Mouse (Mus musculus): ENCODE data around the gene Catsperz. TPM values are rescaled to one million over a fixed set of nuclear protein-coding genes. Genes with fewer than 3 reads are reported as not detected.

Catsperz gene
- polyA plus RNA-seq, 1 experiment from 2014 or later, result not detected

DNA sequence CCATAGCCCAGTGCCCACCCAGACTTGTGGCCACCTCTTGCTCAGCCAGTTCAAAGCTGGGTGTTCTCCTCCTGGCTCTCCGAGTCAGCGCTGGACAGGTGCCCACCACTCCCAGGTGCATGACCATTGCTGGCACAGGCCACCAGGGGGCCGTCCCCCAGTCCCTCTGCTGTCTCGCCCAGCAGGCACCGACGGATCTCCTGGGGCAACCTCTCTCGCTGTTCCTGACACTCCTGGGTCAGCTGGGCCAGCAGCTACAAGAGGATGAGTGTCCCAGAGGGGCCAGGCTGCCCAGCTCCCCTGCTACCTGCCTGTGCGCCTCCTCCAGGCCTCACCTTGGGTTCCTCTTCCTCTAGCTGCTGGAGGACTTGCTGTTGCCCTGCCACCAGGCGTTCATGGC, 28.9 kb upstream of the Catsperz start:
- Histone ChIP-seq H3K4me3 (peak overlapping the region; percentile 0; the same call in 1 of the 2 replicates), H3K36me3 (peaks cover 49% of the 10 kb centered on the region), H3K9me3 (no peaks in the 10 kb centered on the region), H3K27ac (peak overlapping the region; percentile 25; the same call in 1 of the 2 replicates), H3K4me1 (replicated peaks) (peaks cover 39% of the 10 kb centered on the region), H3K27me3 (ENCODE audit: insufficient read depth, poor library complexity, severe bottlenecking) (no peaks in the 10 kb centered on the region)
- WGBS, result 65% methylated on average over 9 of the region's 9 CpGs
- no peak for DNase-seq (ENCODE audit: low spot score)

DNA sequence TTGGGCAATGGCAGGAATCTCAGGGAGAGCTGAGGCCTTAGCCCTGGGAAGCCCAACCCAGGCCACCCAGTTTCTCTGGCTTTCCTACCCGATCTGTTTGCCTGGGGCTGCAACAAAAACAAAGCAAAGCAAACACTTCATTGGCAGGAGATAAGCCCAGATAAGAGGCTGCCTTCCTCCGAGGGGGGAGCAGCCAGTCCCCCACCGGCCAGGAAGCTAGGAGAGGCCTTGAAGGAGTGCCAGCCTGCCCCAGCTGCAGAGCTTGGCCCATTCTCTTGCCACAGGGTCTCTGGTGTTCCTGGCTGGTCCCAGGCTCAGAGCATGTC, 27.5 kb upstream of the Catsperz start:
- no peak for DNase-seq (ENCODE audit: low spot score)
- H3K4me3 ChIP-seq, result peak overlapping the region; percentile 65
- H3K9me3 ChIP-seq, result no peaks in the 10 kb centered on the region
- peaks cover 43% of the 10 kb centered on the region for H3K36me3 ChIP-seq
- H3K27me3 ChIP-seq (ENCODE audit: insufficient read depth, poor library complexity, severe bottlenecking), result no peaks in the 10 kb centered on the region
- WGBS, result 22% methylated on average over 3 of the region's 3 CpGs
- peak overlapping the region; percentile 97 for H3K27ac ChIP-seq
- peaks cover 39% of the 10 kb centered on the region for H3K4me1 ChIP-seq (replicated peaks)

DNA sequence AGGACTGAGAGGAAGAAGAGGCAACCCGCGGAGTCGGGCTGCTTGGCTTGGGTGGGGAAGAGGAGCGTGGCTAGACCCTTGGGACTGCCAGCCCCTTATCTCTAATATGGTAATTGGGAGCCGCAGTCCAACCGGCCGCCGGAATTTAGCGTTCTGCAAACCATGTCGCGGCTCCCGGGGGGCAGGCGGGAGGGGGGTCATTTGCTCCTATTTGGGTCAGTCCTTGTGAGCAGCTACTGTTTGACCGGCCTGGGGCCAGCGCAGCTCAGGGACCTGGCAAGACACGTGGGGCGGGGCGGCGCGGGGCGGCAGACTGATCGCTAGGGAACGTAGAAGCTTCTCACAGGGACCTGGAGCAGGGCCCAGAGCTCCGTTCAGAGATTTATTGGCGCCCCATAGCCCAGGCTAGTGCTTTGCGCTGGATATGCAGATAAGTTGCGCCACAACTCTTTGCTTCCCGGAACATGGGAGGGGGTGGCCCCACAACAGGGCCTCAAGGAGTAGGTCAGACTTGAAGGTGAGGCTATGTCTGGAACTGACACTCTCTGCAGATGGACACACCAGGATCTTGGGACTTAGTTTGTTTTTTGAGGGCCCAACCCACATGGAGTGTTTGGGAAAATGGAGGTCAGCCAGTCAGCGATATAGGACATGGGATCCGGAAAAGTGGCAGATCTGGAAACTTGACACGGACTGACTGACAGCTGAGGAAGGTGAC, 27.0 kb upstream of the Catsperz start:
- H3K36me3 ChIP-seq, result peaks cover 37% of the 10 kb centered on the region

DNA sequence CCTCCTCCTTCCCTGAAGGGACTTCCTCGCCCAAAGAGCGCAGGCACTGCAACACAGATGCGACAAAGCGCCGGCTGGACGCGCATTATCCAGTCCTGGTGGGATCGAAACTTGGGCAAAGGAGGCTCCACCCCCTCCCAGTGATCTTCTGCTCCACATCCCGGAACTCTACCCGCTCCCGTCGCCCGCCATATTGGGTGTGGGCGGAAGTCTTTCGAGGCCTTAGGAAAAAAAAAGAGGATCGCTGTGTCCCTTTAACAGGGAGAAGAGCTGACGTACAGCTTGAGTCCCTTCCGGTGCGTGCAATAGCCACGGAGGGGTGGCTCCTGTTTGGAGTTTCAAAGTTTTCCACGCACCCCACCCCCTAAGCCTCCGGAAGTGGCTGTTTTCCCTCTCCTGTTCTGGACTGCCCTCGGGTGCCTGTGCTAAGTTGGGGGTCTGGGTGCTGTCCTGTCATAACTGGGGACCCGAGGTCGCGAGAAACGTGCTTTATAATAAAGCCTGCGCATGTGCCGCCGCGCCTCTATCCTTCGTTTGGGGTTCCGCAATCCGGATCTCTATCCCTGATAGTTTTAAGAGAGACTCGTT, 26.3 kb upstream of the Catsperz start:
- H3K36me3 ChIP-seq, result peaks cover 33% of the 10 kb centered on the region
- peak overlapping the region; percentile 65 for H3K4me3 ChIP-seq
- DNase-seq (ENCODE audit: low spot score), result peak; percentile 93
- peaks cover 39% of the 10 kb centered on the region for H3K4me1 ChIP-seq (replicated peaks)
- H3K27me3 ChIP-seq (ENCODE audit: insufficient read depth, poor library complexity, severe bottlenecking), result no peaks in the 10 kb centered on the region
- H3K27ac ChIP-seq, result peak overlapping the region; percentile 97
- H3K9me3 ChIP-seq, result no peaks in the 10 kb centered on the region
- under 1% methylated on average over 35 of the region's 35 CpGs for WGBS

More for the DNA sequence above, 27.0 kb upstream of the Catsperz start:
- H3K27ac ChIP-seq, result peak overlapping the region; percentile 97
- no peaks in the 10 kb centered on the region for H3K9me3 ChIP-seq
- peak overlapping the region; percentile 65 for H3K4me3 ChIP-seq
- DNase-seq (ENCODE audit: low spot score), result peak; percentile 64
- no peaks in the 10 kb centered on the region for H3K27me3 ChIP-seq (ENCODE audit: insufficient read depth, poor library complexity, severe bottlenecking)
- WGBS, result 2% methylated on average over 31 of the region's 31 CpGs
- H3K4me1 ChIP-seq (replicated peaks), result peaks cover 39% of the 10 kb centered on the region

DNA sequence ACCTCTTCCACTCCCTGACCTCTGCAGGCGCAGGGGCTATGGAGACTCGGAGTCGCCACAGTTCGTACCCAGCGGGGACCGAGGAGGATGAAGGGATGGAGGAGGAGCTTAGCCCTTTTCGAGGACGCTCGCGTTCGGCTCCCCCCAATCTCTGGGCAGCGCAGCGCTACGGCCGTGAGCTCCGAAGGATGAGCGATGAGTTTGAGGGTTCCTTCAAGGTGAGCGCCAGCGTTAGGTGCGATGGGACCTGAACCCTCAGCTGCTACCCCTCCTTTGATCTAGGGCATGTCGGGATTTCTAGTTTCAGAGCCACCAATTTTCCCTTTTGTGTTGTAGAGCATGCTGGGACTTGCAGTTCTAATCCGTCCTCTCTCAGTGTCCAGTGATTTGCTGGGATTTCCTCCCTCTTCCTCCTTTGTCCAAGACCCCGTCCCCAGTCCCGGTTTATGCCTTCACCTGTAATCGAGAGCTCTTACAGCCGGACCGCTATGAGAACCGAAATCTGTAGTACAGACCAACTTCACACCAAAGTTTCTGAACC, 25.5 kb upstream of the Catsperz start:
- Histone ChIP-seq H3K4me3 (peak overlapping the region; percentile 65), H3K4me1 (replicated peaks) (peaks cover 34% of the 10 kb centered on the region), H3K36me3 (peaks cover 29% of the 10 kb centered on the region), H3K27ac (peak overlapping the region; percentile 97), H3K27me3 (ENCODE audit: insufficient read depth, poor library complexity, severe bottlenecking) (no peaks in the 10 kb centered on the region), H3K9me3 (no peaks in the 10 kb centered on the region)
- peak; percentile 75 for DNase-seq (ENCODE audit: low spot score)
- WGBS, result under 1% methylated on average over 28 of the region's 28 CpGs

DNA sequence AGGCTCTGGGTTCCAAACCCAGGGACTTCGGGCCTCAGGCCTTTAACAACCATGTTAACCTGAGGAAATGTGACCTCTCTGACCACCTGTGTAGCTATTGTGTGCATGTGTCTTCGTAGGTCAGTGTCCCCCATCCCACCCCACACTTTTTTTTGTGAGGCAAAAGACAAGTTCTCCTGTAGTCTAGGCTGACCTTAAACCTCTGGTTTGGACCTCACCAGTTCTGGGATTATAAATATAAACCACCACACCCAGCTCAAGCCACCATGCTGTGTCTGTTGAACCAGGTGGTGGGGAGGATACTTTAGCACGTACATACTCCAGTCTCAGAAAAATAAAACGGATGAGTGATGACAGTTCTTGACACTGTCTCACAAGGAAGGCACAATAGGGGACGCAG, 24.8 kb upstream of the Catsperz start:
- WGBS, result 52% methylated on average over 5 of the region's 5 CpGs
- H3K27ac ChIP-seq, result peak overlapping the region; percentile 97

DNA sequence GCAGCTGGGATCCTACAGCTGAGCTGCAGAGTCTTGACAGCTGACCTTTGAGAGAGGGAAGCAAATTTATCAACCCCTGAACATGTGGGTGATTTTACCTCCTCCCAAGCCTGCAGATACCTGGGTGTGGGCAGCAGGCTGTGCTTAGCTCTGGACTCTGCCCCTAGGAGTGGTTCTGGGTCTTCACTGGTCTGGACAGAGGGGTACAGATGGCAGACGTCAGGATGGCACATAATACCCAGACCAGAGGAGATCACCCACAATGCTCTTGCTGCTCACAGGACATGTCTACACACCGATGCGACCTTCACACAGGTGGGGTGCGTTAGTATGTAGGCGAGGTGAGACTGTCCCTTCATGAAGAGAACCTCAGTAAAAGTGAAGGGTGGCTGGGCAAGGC, 24.4 kb upstream of the Catsperz start:
- no peak overlapping the region for H3K27ac ChIP-seq
- peaks cover 34% of the 10 kb centered on the region for H3K4me1 ChIP-seq (replicated peaks)
- H3K27me3 ChIP-seq (ENCODE audit: insufficient read depth, poor library complexity, severe bottlenecking), result no peaks in the 10 kb centered on the region
- no peak for DNase-seq (ENCODE audit: low spot score)
- 92% methylated on average over 5 of the region's 5 CpGs for WGBS
- H3K4me3 ChIP-seq, result peak overlapping the region; percentile 65; the same call in 1 of the 2 replicates
- peaks cover 28% of the 10 kb centered on the region for H3K36me3 ChIP-seq
- no peaks in the 10 kb centered on the region for H3K9me3 ChIP-seq

More for the DNA sequence above, 24.8 kb upstream of the Catsperz start:
- H3K27me3 ChIP-seq (ENCODE audit: insufficient read depth, poor library complexity, severe bottlenecking), result no peaks in the 10 kb centered on the region
- H3K9me3 ChIP-seq, result no peaks in the 10 kb centered on the region
- DNase-seq (ENCODE audit: low spot score), result no peak
- H3K4me3 ChIP-seq, result peak overlapping the region; percentile 65
- peaks cover 28% of the 10 kb centered on the region for H3K36me3 ChIP-seq
- H3K4me1 ChIP-seq (replicated peaks), result peaks cover 34% of the 10 kb centered on the region

DNA sequence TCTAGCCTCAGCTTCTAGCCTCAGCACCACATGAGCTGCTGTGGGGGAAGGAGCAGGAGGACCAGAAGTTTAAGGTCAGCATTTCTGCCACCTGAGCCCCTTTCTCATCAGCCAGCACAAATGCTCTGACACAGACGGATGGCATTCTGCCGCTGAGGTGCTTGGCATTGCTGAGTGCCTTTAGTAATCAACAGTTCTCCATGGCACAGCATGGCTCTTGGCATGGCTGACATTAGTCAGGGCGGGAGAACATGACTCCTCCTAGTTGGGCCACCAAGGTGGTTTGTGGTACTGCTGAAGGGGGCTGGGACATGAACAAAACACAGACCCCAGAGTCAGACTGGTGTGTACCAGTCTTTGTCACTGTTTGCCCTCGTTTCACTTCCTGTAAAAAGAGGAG, 23.0 kb upstream of the Catsperz start:
- H3K27me3 ChIP-seq (ENCODE audit: insufficient read depth, poor library complexity, severe bottlenecking), result no peaks in the 10 kb centered on the region
- no peak for DNase-seq (ENCODE audit: low spot score)
- H3K9me3 ChIP-seq, result no peaks in the 10 kb centered on the region
- WGBS, result 82% methylated on average over 4 of the region's 4 CpGs
- no peak overlapping the region for H3K4me3 ChIP-seq
- peaks cover 26% of the 10 kb centered on the region for H3K4me1 ChIP-seq (replicated peaks)
- H3K36me3 ChIP-seq, result peaks cover 21% of the 10 kb centered on the region
- no peak overlapping the region for H3K27ac ChIP-seq

DNA sequence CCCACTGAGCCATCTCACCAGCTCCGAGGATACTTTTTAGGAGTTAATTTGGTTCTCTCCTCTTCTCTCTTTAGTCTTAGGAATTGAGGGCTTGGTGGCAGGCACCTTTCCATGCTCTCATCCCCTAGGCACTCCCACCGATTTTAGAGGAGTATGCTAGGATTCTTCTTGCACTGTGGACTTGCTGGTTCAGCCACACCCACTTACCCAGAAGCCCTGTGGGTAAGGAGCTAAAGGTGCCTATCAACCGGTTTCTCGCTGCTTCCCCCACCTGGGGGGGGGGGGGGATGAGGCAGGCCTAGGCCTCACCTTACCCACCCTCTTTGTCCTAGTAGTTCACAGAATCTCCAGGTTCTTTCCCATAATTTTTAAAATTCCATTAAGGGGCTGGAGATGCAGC, 22.6 kb upstream of the Catsperz start:
- Histone ChIP-seq H3K27me3 (ENCODE audit: insufficient read depth, poor library complexity, severe bottlenecking) (no peaks in the 10 kb centered on the region), H3K4me3 (no peak overlapping the region), H3K9me3 (no peaks in the 10 kb centered on the region), H3K4me1 (replicated peaks) (peaks cover 26% of the 10 kb centered on the region), H3K36me3 (peaks cover 21% of the 10 kb centered on the region), H3K27ac (no peak overlapping the region)
- DNase-seq (ENCODE audit: low spot score), result no peak
- 63% methylated on average over 4 of the region's 4 CpGs for WGBS

DNA sequence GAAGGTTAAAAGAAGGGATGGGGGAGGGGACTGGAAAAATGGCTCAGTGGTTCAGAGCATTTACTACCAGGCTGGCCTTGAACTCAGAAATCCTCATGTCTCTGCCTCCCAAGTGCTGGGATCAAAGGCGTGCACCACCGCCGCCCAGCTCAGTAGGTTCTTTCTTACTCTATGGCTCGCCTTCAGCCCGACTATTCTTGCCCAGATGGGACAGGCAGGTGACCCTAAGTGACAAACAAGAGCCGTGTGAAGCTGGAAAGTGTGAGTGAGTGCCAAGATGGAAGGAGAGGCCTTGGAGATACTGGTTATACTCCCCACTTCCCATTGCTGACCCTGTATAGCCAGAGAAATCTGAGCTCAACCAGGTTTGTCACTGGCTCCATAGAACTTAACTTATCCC, 18.5 kb upstream of the Catsperz start:
- Histone ChIP-seq H3K36me3 (peaks cover 21% of the 10 kb centered on the region), H3K27me3 (ENCODE audit: insufficient read depth, poor library complexity, severe bottlenecking) (peaks cover 5% of the 10 kb centered on the region; the same call in 1 of the 2 replicates), H3K27ac (no peak overlapping the region), H3K9me3 (no peaks in the 10 kb centered on the region), H3K4me3 (no peak overlapping the region), H3K4me1 (replicated peaks) (peaks cover 35% of the 10 kb centered on the region)
- DNase-seq (ENCODE audit: low spot score), result no peak
- WGBS, result 93% methylated on average over 6 of the region's 6 CpGs

DNA sequence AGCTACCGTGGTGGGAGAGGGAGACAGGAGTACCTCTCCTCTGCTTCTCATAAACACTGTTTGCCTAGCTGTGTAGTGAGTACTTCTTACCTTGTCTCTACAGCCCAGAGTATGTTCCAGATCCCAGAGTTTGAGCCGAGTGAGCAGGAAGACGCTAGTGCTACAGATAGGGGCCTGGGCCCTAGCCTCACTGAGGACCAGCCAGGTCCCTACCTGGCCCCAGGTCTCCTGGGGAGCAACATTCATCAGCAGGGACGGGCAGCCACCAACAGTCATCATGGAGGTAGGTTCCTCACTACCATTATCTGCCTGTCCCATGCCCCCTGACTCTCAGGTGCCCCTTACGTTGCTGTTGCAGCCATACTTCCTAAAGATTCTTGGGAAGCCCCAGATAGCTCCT, 17.6 kb upstream of the Catsperz start:
- no peak for DNase-seq (ENCODE audit: low spot score)
- H3K9me3 ChIP-seq, result no peaks in the 10 kb centered on the region
- H3K4me3 ChIP-seq, result peak overlapping the region; percentile 91
- peak overlapping the region; percentile 97 for H3K27ac ChIP-seq
- 29% methylated on average over 5 of the region's 5 CpGs for WGBS
- peaks cover 18% of the 10 kb centered on the region for H3K36me3 ChIP-seq
- peaks cover 14% of the 10 kb centered on the region for H3K27me3 ChIP-seq (ENCODE audit: insufficient read depth, poor library complexity, severe bottlenecking)
- peaks cover 35% of the 10 kb centered on the region for H3K4me1 ChIP-seq (replicated peaks)

DNA sequence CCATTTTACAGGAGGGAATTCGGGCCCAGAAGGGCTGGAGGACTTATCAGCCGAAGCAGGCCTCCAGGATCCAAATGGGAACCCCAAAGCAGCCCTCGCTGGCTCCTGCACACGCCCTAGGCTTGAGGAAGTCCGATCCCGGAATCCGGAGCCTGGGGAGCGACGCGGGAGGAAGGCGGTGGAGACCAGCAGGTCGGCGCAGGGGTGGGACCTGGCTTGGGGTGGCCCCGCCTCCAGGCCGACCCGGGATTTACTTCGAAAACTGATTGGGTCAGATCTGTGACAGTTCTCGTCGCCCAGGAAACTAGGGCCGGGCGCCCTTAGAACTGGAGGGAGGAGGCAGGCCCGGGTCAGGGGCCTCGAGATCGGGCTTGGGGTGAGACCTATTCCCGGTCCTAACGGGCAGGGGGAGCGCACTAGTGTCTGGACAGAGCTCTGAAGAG, 17.1 kb upstream of the Catsperz start, which contains the start of gene Gpr137:
Gpr137 (minus strand) TSS at position 232 of the 443 bp plus-strand sequence.
- Histone ChIP-seq H3K4me3 (peak within 1 kb of the TSS; percentile 91), H3K27me3 (ENCODE audit: insufficient read depth, poor library complexity, severe bottlenecking) (peaks cover 17% of the 10 kb centered on the region), H3K36me3 (peaks cover 17% of the 10 kb centered on the region), H3K27ac (peak within 1 kb of the TSS; percentile 97), H3K9me3 (no peaks in the 10 kb centered on the region), H3K4me1 (replicated peaks) (peaks cover 35% of the 10 kb centered on the region)
- WGBS, result under 1% methylated on average over 27 of the region's 27 CpGs
- DNase-seq (ENCODE audit: low spot score), result peak; percentile 93

Measured in hindbrain, embryonic 10.5 days (tissue).